Mouse (Mus musculus) right cerebral cortex, adult 18-20 months (tissue): ENCODE measurements at regions not wholly inside any gene's neighbourhood (a gene's known extent, or its start where the extent isn't known, plus 50 kb on each side); places are given as distances from the start of the nearest gene placed in this dataset.

Source experiments
- DNase-seq: peaks from one replicate; pipeline ENCODE4 v3.0.0; 2022; ENCODE audit warnings: mixed read lengths

DNA sequence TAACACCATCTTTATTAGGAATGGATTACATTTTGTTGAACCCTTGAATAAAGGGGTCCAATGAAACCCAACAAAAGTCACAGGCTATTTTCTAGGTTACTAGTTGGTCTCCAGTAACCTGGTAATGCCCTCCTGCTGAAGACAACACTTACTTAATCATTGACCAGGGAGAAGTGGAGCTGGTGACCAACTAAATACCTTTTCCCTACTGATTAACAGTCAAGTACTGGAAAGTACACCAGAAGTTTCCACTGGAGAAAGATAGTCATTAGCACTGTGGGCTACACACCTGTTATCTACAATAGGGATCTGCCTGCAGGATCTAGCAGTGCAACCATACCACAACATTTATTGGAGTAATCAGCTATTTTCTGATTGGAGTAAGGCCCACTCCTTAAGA is 718.7 kb downstream of the Trhde start:
- no peak for DNase-seq

GRCm38 (mm10) chr10:114041991-114042390 is 760.1 kb downstream of the Trhde start:
- DNase-seq = no peak

DNA sequence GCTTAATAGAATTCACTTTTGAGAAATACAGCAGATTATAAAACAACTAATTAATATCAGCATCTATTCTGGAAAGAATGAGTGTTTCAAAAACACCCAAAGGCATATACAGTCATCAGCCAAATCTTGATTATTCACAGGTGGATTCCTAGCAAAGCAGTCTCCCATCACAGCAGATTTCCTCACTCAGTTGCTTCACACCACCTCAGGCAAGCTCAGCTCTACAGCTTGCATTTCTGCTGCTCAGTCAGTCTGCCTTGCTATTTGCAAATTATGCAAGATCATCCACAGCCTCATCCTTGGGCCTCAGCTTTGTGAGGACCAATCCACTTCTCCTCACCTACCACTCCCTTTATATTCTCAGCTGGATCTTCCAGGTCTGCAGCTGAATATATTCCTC is 788.7 kb downstream of the Trhde start:
- no peak for DNase-seq

GRCm38 (mm10) chr10:113985376-113985775 is 816.7 kb downstream of the Trhde start:
- peak; percentile 19 for DNase-seq

DNA sequence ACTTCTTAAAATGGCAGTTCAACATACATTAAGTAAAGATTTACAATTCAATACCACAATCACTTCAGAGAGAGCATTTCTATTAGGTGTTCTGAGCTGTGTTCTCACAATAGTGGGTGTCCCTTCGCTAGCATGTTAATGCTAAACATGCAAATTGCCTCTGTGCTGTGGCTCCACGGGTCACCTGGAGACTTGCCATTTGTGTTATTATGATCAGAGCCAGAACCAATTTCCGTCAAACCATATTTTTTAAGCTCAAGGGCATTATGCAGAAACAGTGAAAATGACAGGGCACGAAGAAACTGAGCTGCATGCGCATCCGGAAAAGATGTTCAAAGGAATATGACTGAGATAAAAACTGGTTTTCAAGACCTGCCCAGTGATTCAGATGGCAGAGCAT is 829.3 kb downstream of the Trhde start:
- no peak for DNase-seq

DNA sequence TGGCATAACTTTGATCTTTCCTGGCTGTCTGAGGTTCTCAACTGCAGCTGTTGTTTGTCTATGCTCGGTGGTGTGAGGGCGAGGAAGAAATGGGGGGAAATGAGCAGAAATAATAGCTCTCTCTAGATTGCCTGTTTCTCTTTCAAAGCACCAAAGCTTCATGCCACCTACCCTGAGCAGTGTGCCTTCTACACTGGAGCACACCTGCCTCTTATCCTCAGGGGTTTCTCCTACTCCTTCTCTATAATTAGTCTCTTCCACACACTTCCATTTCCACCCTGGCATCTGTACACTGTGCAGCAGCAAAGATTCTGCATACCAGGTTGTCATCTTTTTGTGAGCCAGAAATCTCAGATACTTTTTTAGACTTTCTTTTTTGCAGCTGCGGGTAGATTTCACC is 855.3 kb downstream of the Trhde start:
- peak; percentile 11 for DNase-seq

GRCm38 (mm10) chr10:113939524-113939923 is 862.6 kb downstream of the Trhde start:
- no peak for DNase-seq

DNA sequence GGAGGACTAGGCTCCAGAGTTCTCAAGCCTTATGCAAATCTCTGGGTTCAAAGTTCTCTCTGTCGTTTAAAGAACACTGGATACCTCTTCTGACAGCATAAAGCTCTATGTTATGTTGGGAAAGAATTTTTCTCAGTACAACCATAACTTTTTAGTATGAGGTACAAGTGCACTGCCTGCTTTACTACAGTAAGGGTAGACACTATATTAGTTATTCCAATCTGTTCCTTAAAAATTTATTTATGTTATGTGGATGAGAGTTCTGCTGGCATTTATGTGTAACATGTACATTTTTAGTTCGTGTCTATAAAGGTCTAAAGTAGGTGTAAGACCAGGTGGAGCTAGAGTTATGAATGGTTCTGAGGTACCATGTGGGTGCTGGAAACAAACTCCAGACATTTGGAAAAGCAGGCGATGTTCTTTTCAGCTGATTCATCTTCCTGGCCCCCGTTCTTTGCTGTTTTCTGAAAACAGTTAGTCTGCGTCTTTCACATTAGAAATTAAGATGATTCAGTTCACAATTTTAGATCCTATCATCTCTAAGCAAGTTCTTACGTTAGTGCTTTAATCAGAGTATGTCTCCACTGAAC is 871.8 kb downstream of the Trhde start:
- DNase-seq = peak; percentile 49

DNA sequence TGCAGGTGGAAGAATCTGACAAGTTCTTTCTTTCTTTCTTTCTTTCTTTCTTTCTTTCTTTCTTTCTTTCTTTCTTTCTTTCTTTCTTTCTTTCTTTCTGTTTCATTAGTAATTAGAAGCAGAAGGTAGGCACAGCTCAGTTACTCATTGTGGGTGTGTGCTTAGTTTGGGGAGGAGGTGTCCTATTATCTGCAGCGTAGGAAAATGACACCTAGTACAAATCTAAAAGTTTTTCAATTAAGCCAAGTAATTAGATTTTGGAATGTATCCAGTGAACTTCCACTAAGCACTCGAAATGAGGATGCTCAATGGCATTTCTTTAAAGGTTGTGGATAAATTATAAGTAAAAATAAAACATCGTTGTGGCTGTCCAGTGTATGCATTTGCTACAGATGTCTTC is 885.4 kb downstream of the Trhde start:
- no peak for DNase-seq

- DNase-seq = no peak
These were observed 899.4 kb downstream of the Trhde start for GRCm38 (mm10) chr10:113902744-113903143.

GRCm38 (mm10) chr10:113874419-113875161 is 927.5 kb downstream of the Trhde start:
- no peak for DNase-seq

GRCm38 (mm10) chr10:113824596-113824995 is 895.8 kb upstream of the Atxn7l3b start:
- no peak for DNase-seq
